Comparison of ENCODE assay signal across 23 mouse cellular contexts in the genomic region with DNA sequence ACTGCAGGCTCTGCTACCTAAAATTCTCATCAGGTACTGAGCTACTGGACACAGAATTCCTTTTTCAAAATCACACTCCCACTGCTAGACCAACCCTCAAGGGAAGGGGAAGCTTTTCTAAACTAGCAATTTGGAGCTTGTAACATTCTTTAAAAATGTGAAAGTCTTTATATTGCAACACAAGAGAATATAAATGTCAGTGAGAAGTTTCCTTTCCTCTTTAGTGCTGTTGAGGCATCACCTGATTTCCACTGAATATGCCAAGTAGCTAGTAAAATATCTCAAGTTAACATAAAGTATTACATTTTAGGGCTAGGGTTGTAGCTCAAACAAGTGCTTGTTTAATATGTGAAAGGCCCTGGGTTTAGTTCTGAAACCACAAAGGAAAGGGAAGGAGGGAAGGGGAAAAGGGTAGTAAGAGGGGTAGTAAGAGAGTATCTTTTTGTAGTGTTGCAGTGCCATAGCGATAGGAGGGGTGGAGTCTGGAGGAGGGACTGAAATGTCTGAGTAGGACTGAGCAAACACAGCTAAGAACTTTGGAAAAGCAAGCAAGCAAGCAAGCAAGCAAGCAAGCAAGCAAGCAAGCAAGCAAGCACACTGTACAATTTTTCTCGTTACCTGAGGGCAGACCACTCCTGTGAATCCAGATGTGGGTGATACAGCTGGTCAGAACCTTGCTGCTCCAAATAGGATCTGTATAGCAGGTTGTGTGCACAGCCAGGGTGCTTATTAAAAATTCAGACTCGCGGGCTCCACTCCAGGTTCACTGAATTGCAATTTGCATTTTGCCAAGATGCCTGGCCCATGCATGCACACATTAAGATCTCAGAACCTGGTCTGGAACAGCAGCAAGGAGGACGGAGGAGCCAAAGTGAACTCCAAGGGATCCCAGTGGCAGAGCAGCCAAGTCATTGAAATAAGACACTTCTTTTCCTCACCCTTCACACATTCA. TPM values are rescaled to one million over a fixed set of nuclear protein-coding genes. Genes with fewer than 3 reads are reported as not detected.
DNase-seq lines count a peak whose midpoint lies in the region; ATAC-seq and TF ChIP-seq lines count a peak whose summit lies in the region.
"Had no signal": no experiment of that assay in that cellular context is flagged by ENCODE, and none has a peak within 500 bp of the region (broad histone marks: within the 10 kb centered on the region; RNA-seq: fewer than 3 reads in every experiment).

No protein-coding gene starts in this region.

- 33% methylated on average over 5 of the region's 5 CpGs for WGBS in forebrain, embryonic 16.5 days
- 55% methylated on average over 5 of the region's 5 CpGs for WGBS in forebrain, embryonic 10.5 days
- 43% methylated on average over 5 of the region's 5 CpGs for WGBS in lung, postnatal 0 days
- WGBS in liver, embryonic 14.5 days (ENCODE audit: insufficient replicate concordance), result 43% methylated on average over 5 of the region's 5 CpGs
- WGBS in stomach, postnatal 0 days, result 51% methylated on average over 5 of the region's 5 CpGs
- 72% methylated on average over 5 of the region's 5 CpGs for WGBS in heart, adult 2 months

- no peaks in the 10 kb centered on the region for H3K9me3 ChIP-seq in forebrain, embryonic 16.5 days (ENCODE audit: control insufficient read depth, low read length)
- H3K9me3 ChIP-seq in forebrain, embryonic 10.5 days, result no peaks in the 10 kb centered on the region
- no peaks in the 10 kb centered on the region for H3K9me3 ChIP-seq in lung, postnatal 0 days (ENCODE audit: low read length)
- no peaks in the 10 kb centered on the region for H3K9me3 ChIP-seq in liver, embryonic 14.5 days (ENCODE audit: control insufficient read depth, low read length)
- H3K9me3 ChIP-seq in stomach, postnatal 0 days (ENCODE audit: control insufficient read depth, low read length), result no peaks in the 10 kb centered on the region
- H3K9me3 ChIP-seq: embryonic facial prominence, embryonic 12.5 days; hindbrain, embryonic 13.5 days; intestine, embryonic 15.5 days; neural tube, embryonic 12.5 days had no signal

- H3K79me2 ChIP-seq in heart, adult 2 months (replicated peaks; ENCODE audit: control insufficient read depth, insufficient read depth, low read length), result no peaks in the 10 kb centered on the region

- H3K27me3 ChIP-seq in forebrain, embryonic 16.5 days (replicated peaks; ENCODE audit: control insufficient read depth, insufficient read depth, low read length), result no peaks in the 10 kb centered on the region
- no peaks in the 10 kb centered on the region for H3K27me3 ChIP-seq in forebrain, embryonic 10.5 days (ENCODE audit: poor library complexity, severe bottlenecking)
- H3K27me3 ChIP-seq in lung, postnatal 0 days (replicated peaks; ENCODE audit: insufficient read depth, low read length), result no peaks in the 10 kb centered on the region
- H3K27me3 ChIP-seq in liver, embryonic 14.5 days (ENCODE audit: control insufficient read depth, insufficient read depth, low read length), result no peaks in the 10 kb centered on the region
- H3K27me3 ChIP-seq in stomach, postnatal 0 days (ENCODE audit: control insufficient read depth, insufficient read depth, low read length), result no peaks in the 10 kb centered on the region
- no peaks in the 10 kb centered on the region for H3K27me3 ChIP-seq in heart, adult 2 months (ENCODE audit: control insufficient read depth, insufficient read depth, low read length)
- H3K27me3 ChIP-seq: embryonic facial prominence, embryonic 12.5 days; hindbrain, embryonic 13.5 days; intestine, embryonic 15.5 days; neural tube, embryonic 12.5 days had no signal

- H3K9ac ChIP-seq in forebrain, embryonic 16.5 days (replicated peaks; ENCODE audit: low read depth, low read length), result no peak overlapping the region
- H3K9ac ChIP-seq in lung, postnatal 0 days (replicated peaks; ENCODE audit: low read depth), result no peak overlapping the region
- H3K9ac ChIP-seq in liver, embryonic 14.5 days (replicated peaks), result no peak overlapping the region
- no peak overlapping the region for H3K9ac ChIP-seq in stomach, postnatal 0 days (ENCODE audit: low read length)
- H3K9ac ChIP-seq in heart, adult 2 months (ENCODE audit: low read depth, low read length), result no peak overlapping the region
- H3K9ac ChIP-seq: embryonic facial prominence, embryonic 12.5 days; hindbrain, embryonic 13.5 days; intestine, embryonic 15.5 days; lung, embryonic 14.5 days; neural tube, embryonic 12.5 days had no signal

- peak; percentile 45; the same call in 1 of the 2 replicates for ATAC-seq in forebrain, embryonic 16.5 days
- peak; percentile 40 for ATAC-seq in lung, postnatal 0 days
- ATAC-seq in liver, embryonic 14.5 days (ENCODE audit: insufficient read depth), result 0 out of 2 replicates have a peak, but pooled peaks have one; percentile 43
- ATAC-seq in stomach, postnatal 0 days (ENCODE audit: low FRiP score, low TSS enrichment), result peak; percentile 68
- ATAC-seq: intestine, embryonic 15.5 days had no signal

- no peak for TF ChIP-seq EP300 in lung, postnatal 0 days (IDR thresholded peaks at IDR 0.05)
- TF ChIP-seq EP300 in liver, embryonic 14.5 days (IDR thresholded peaks at IDR 0.05; ENCODE audit: low read depth), result no peak
- TF ChIP-seq EP300 in stomach, postnatal 0 days (optimal IDR thresholded peaks at IDR 0.05), result no peak
- no peak for TF ChIP-seq EP300 in heart, adult 2 months (IDR thresholded peaks at IDR 0.05; ENCODE audit: insufficient read depth, low read depth, low read length)

- no peak for TF ChIP-seq POLR2A in heart, adult 2 months (IDR thresholded peaks at IDR 0.05; ENCODE audit: insufficient read depth, low read depth, low read length)

- H3K4me2 ChIP-seq in forebrain, embryonic 16.5 days (ENCODE audit: low read length), result no peak overlapping the region
- no peak overlapping the region for H3K4me2 ChIP-seq in lung, postnatal 0 days (replicated peaks; ENCODE audit: low read depth, low read length)
- no peak overlapping the region for H3K4me2 ChIP-seq in liver, embryonic 14.5 days (ENCODE audit: low read depth)
- no peak overlapping the region for H3K4me2 ChIP-seq in stomach, postnatal 0 days (replicated peaks; ENCODE audit: low read depth)
- H3K4me2 ChIP-seq: embryonic facial prominence, embryonic 12.5 days; hindbrain, embryonic 13.5 days; intestine, embryonic 15.5 days; lung, embryonic 14.5 days; neural tube, embryonic 12.5 days had no signal

- H3K4me1 ChIP-seq in forebrain, embryonic 16.5 days (replicated peaks; ENCODE audit: control insufficient read depth, insufficient read depth, low read length), result peaks cover 5% of the 10 kb centered on the region
- H3K4me1 ChIP-seq in forebrain, embryonic 10.5 days, result no peaks in the 10 kb centered on the region
- no peaks in the 10 kb centered on the region for H3K4me1 ChIP-seq in lung, postnatal 0 days (ENCODE audit: insufficient read depth, low read depth, low read length)
- H3K4me1 ChIP-seq in liver, embryonic 14.5 days (replicated peaks; ENCODE audit: control insufficient read depth in 2 of 2, insufficient read depth in 2 of 2, low read length in 1 of 2), result peaks cover 3 to 11% of the 10 kb centered on the region in 2 experiments; a peak in 2 of 4 replicates
- H3K4me1 ChIP-seq in stomach, postnatal 0 days (replicated peaks; ENCODE audit: control insufficient read depth, insufficient read depth), result no peaks in the 10 kb centered on the region
- H3K4me1 ChIP-seq in heart, adult 2 months (ENCODE audit: control insufficient read depth, insufficient read depth, low read length), result no peaks in the 10 kb centered on the region
- H3K4me1 ChIP-seq: embryonic facial prominence, embryonic 12.5 days; intestine, embryonic 15.5 days; neural tube, embryonic 12.5 days had no signal

- intact Hi-C loops in heart, adult 2 months (cut with DNase I), result no loop called here

- DNase-seq in forebrain, embryonic 10.5 days (ENCODE audit: extremely low spot score, low spot score), result no peak
- peak; percentile 49 for DNase-seq in lung, postnatal 0 days (ENCODE audit: low spot score)
- DNase-seq in lung, postnatal 25 days (ENCODE audit: low spot score), result no peak
- no peak for DNase-seq in liver, embryonic 14.5 days (ENCODE audit: low read depth in 3 of 3, low spot score in 3 of 3)
- DNase-seq in stomach, postnatal 0 days (ENCODE audit: low spot score), result no peak
- DNase-seq in heart, adult 2 months, result no peak
- DNase-seq in thymus, adult 18-20 months, result no peak
- DNase-seq: adrenal gland, postnatal 36 days; layer of hippocampus, postnatal 36 days; lung, embryonic 14.5 days; spleen, adult 18-20 months; thymus, postnatal 25 days had no signal

- TF ChIP-seq CTCF in lung, postnatal 0 days (IDR thresholded peaks at IDR 0.05), result no peak
- no peak for TF ChIP-seq CTCF in liver, embryonic 14.5 days (IDR thresholded peaks at IDR 0.05; ENCODE audit: low read depth)
- TF ChIP-seq CTCF in stomach, postnatal 0 days (IDR thresholded peaks at IDR 0.05; ENCODE audit: low read depth), result no peak
- no peak for TF ChIP-seq CTCF in heart, adult 2 months (IDR thresholded peaks at IDR 0.05)

- no peaks in the 10 kb centered on the region for H3K36me3 ChIP-seq in forebrain, embryonic 16.5 days (ENCODE audit: control insufficient read depth, insufficient read depth)
- no peaks in the 10 kb centered on the region for H3K36me3 ChIP-seq in forebrain, embryonic 10.5 days (replicated peaks)
- no peaks in the 10 kb centered on the region for H3K36me3 ChIP-seq in lung, postnatal 0 days (ENCODE audit: insufficient read depth, low read length)
- H3K36me3 ChIP-seq in liver, embryonic 14.5 days (replicated peaks; ENCODE audit: control insufficient read depth, insufficient read depth, low read depth), result no peaks in the 10 kb centered on the region
- H3K36me3 ChIP-seq in stomach, postnatal 0 days (ENCODE audit: control insufficient read depth, insufficient read depth, low read length), result no peaks in the 10 kb centered on the region
- no peaks in the 10 kb centered on the region for H3K36me3 ChIP-seq in heart, adult 2 months (ENCODE audit: control insufficient read depth, insufficient read depth, low read length)
- H3K36me3 ChIP-seq: embryonic facial prominence, embryonic 12.5 days; hindbrain, embryonic 13.5 days; intestine, embryonic 15.5 days; neural tube, embryonic 12.5 days had no signal

- H3K27ac ChIP-seq in forebrain, embryonic 16.5 days (ENCODE audit: low read length), result no peak overlapping the region
- H3K27ac ChIP-seq in forebrain, embryonic 10.5 days, result no peak overlapping the region
- no peak overlapping the region for H3K27ac ChIP-seq in lung, postnatal 0 days (ENCODE audit: low read length)
- no peak overlapping the region for H3K27ac ChIP-seq in liver, embryonic 14.5 days
- peak overlapping the region; percentile 49; the same call in 1 of the 2 replicates for H3K27ac ChIP-seq in stomach, postnatal 0 days (replicated peaks)
- no peak overlapping the region for H3K27ac ChIP-seq in heart, adult 2 months
- H3K27ac ChIP-seq: embryonic facial prominence, embryonic 12.5 days; hindbrain, embryonic 13.5 days; intestine, embryonic 15.5 days; neural tube, embryonic 12.5 days had no signal

- no peak overlapping the region for H3K4me3 ChIP-seq in forebrain, embryonic 16.5 days (replicated peaks; ENCODE audit: low read length)
- no peak overlapping the region for H3K4me3 ChIP-seq in forebrain, embryonic 10.5 days
- H3K4me3 ChIP-seq in lung, postnatal 0 days (ENCODE audit: low read depth, low read length), result no peak overlapping the region
- no peak overlapping the region for H3K4me3 ChIP-seq in liver, embryonic 14.5 days (ENCODE audit: insufficient read depth in 1 of 2, low read depth in 2 of 2, low read length in 2 of 2)
- no peak overlapping the region for H3K4me3 ChIP-seq in stomach, postnatal 0 days (ENCODE audit: low read depth, low read length)
- no peak overlapping the region for H3K4me3 ChIP-seq in heart, adult 2 months
- H3K4me3 ChIP-seq: embryonic facial prominence, embryonic 12.5 days; hindbrain, embryonic 13.5 days; intestine, embryonic 15.5 days; neural tube, embryonic 12.5 days had no signal

RNA-seq across cellular contexts. Expression of a gene that starts 7.5 kb away (rescaled TPM):
- polyA plus RNA-seq in forebrain, embryonic 16.5 days (2015; fragmentation: Nextera tagmentation; extraction: Ambion mirVana), result 17.9 and 18.3 TPM in 2 replicates
- polyA plus RNA-seq in forebrain, embryonic 10.5 days (2016; fragmentation: Nextera tagmentation; extraction: Ambion mirVana), result 11.7 and 12.0 TPM in 2 replicates
- polyA plus RNA-seq in lung, postnatal 0 days (2015; fragmentation: Nextera tagmentation; extraction: Ambion mirVana), result 13.8 and 16.2 TPM in 2 replicates
- 19.3 and 21.7 TPM in 2 replicates for polyA plus RNA-seq in liver, embryonic 14.5 days (2012; rRNA removed)
- 7.5 and 9.9 TPM in 2 replicates for polyA plus RNA-seq in liver, embryonic 14.5 days (2014; fragmentation: Nextera tagmentation; extraction: Ambion mirVana)
- polyA plus RNA-seq in stomach, postnatal 0 days (2015; fragmentation: Nextera tagmentation; extraction: Ambion mirVana), result 18.9 and 19.0 TPM in 2 replicates
- 10 to 100 TPM; 13.3 to 15.6 TPM for total RNA-seq in heart, adult 2 months (2021)
- polyA plus RNA-seq in heart, adult 2 months (2012; rRNA removed), result 10.0 and 17.9 TPM in 2 replicates

RNA-seq across cellular contexts. Expression of a gene that starts 42.8 kb away (rescaled TPM):
- not detected in 2 replicates for polyA plus RNA-seq in forebrain, embryonic 16.5 days (2015; fragmentation: Nextera tagmentation; extraction: Ambion mirVana)
- not detected in 2 replicates for polyA plus RNA-seq in forebrain, embryonic 10.5 days (2016; fragmentation: Nextera tagmentation; extraction: Ambion mirVana)
- not detected in 2 replicates for polyA plus RNA-seq in lung, postnatal 0 days (2015; fragmentation: Nextera tagmentation; extraction: Ambion mirVana)
- not detected in 2 replicates for polyA plus RNA-seq in liver, embryonic 14.5 days (2012; rRNA removed)
- polyA plus RNA-seq in liver, embryonic 14.5 days (2014; fragmentation: Nextera tagmentation; extraction: Ambion mirVana), result not detected in 2 replicates
- 1.2 and 1.4 TPM in 2 replicates for polyA plus RNA-seq in stomach, postnatal 0 days (2015; fragmentation: Nextera tagmentation; extraction: Ambion mirVana)
- total RNA-seq in heart, adult 2 months (2021), result not detected
- polyA plus RNA-seq in heart, adult 2 months (2012; rRNA removed), result not detected in 2 replicates
- total RNA-seq: adrenal gland, postnatal 36 days; layer of hippocampus, postnatal 36 days had no signal
- polyA plus RNA-seq: C2C12; embryonic facial prominence, embryonic 12.5 days; gonadal fat pad, adult 2 months; heart, postnatal 0 days; hindbrain, embryonic 13.5 days; intestine, embryonic 15.5 days; kidney, embryonic 16.5 days; limb, embryonic 11.5 days; lung, embryonic 14.5 days; neural tube, embryonic 12.5 days; stomach, embryonic 14.5 days had no signal
